Mouse (Mus musculus) neural tube, embryonic 13.5 days (tissue): Measurements from ENCODE around the gene Sirt4. TPM values are rescaled to one million over a fixed set of nuclear protein-coding genes. Genes with fewer than 3 reads are reported as not detected.
A peak's percentile ranks its signal among the peaks of the same experiment; 100 is the strongest.

ENCODE experiments used
- ATAC-seq: fragments of 200-750 bp; cut with Nextera tagmentation; 2 replicates; pipeline ENCODE4 v1.8.0; 2017; ENCODE audit warnings: low read depth, mild to moderate bottlenecking, moderate TSS enrichment, moderate library complexity
- H3K27ac ChIP-seq: fragments of 300-500 bp; sonication (generic); replicated peaks from 2 replicates; pipeline ENCODE4 v1.5.1; 2015; ENCODE audit warnings: moderate library complexity, mild to moderate bottlenecking, inconsistent platforms
- H3K27me3 ChIP-seq: fragments of 300-500 bp; sonication (generic); 2 replicates; pipeline ENCODE4 v1.6.1; 2015; ENCODE audit warnings: mild to moderate bottlenecking, inconsistent platforms
- H3K36me3 ChIP-seq: fragments of 300-500 bp; sonication (generic); 2 replicates; pipeline ENCODE4 v1.6.1; 2015; ENCODE audit warnings: mild to moderate bottlenecking, inconsistent platforms
- H3K4me1 ChIP-seq: fragments of 300-500 bp; sonication (generic); replicated peaks from 2 replicates; pipeline ENCODE4 v1.6.1; 2015; ENCODE audit warnings: inconsistent platforms
- H3K4me2 ChIP-seq: fragments of 300-500 bp; sonication (generic); 2 replicates; pipeline ENCODE4 v1.6.1; 2015; ENCODE audit warnings: inconsistent platforms, mild to moderate bottlenecking, moderate library complexity
- H3K4me3 ChIP-seq: fragments of 300-500 bp; sonication (generic); 2 replicates; pipeline ENCODE4 v1.5.1; 2015; ENCODE audit warnings: mild to moderate bottlenecking, inconsistent platforms
- H3K9ac ChIP-seq: fragments of 300-500 bp; sonication (generic); 2 replicates; pipeline ENCODE4 v1.6.1; 2015; ENCODE audit warnings: moderate library complexity, mild to moderate bottlenecking, inconsistent platforms
- H3K9me3 ChIP-seq: fragments of 300-500 bp; sonication (generic); 2 replicates; pipeline ENCODE4 v1.6.1; 2016; ENCODE audit warnings: inconsistent platforms
- WGBS: fragments of 180-500 bp; shearing (Covaris S2); methylation state at CpG from one replicate; pipeline ENCODE4 v1.1.7; 2015; 5-methylcytosine and 5-hydroxymethylcytosine counted together
- polyA plus RNA-seq: library from polyadenylated mRNA; unstranded; fragments of >200 nt; fragmentation: Nextera tagmentation; extraction: Ambion mirVana; gene quantifications from 2 replicates; pipeline ENCODE4 v1.2.1, GENCODE M21; 2015

Sirt4 gene
- polyA plus RNA-seq, 1 experiment from 2014 or later = 26.8 TPM

- no peaks in the 10 kb centered on the region for H3K36me3 ChIP-seq
Observed at GRCm38 (mm10) chr5:115488841-115489698, 4.5 kb upstream of the Sirt4 start.

DNA sequence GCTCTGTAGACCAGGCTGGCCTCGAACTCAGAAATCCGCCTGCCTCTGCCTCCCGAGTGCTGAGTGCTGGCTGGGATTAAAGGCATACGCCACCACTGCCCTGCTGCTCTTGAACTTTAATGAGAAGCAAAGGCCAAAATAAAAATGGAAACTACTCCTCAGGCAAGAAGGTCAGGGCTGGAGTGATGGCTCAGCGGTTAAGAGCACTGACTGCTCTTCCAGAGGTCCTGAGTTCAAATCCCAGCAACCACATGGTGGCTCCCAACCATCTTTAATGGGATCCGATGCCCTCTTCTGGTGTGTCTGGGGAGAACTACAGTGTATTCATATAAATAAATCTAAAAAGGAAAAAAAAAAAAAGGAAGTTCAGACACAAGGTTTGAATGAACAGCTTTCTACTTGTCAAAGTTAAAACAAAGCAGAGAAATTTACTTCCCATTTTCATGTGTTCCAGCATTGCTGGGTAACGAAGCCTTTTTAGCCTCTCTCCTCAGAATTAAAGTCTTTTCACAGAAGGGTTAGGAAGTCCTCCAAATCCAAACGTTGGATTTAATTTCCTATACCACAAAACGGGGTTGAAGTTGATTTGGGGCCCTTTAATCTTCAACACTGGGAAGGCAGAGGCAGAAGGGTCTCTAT, 3.5 kb upstream of the Sirt4 start:
- Histone ChIP-seq H3K27me3 (no peaks in the 10 kb centered on the region; the same call in 1 of the 2 replicates), H3K36me3 (no peaks in the 10 kb centered on the region), H3K9ac (no peak overlapping the region), H3K4me2 (peak overlapping the region; percentile 79), H3K9me3 (no peaks in the 10 kb centered on the region), H3K4me1 (peaks cover 33% of the 10 kb centered on the region), H3K27ac (no peak overlapping the region), H3K4me3 (no peak overlapping the region)
- ATAC-seq = no peak
- WGBS = 75% methylated on average over 9 of the region's 9 CpGs

More at GRCm38 (mm10) chr5:115488841-115489698, 4.5 kb upstream of the Sirt4 start:
- peak; percentile 78 for ATAC-seq
- Histone ChIP-seq H3K9ac (peak overlapping the region; percentile 88), H3K4me1 (peaks cover 28% of the 10 kb centered on the region), H3K4me2 (peak overlapping the region; percentile 79), H3K27ac (peak overlapping the region; percentile 100), H3K4me3 (peak overlapping the region; percentile 38), H3K9me3 (no peaks in the 10 kb centered on the region), H3K27me3 (no peaks in the 10 kb centered on the region)
- under 1% methylated on average over 39 of the region's 39 CpGs for WGBS

DNA sequence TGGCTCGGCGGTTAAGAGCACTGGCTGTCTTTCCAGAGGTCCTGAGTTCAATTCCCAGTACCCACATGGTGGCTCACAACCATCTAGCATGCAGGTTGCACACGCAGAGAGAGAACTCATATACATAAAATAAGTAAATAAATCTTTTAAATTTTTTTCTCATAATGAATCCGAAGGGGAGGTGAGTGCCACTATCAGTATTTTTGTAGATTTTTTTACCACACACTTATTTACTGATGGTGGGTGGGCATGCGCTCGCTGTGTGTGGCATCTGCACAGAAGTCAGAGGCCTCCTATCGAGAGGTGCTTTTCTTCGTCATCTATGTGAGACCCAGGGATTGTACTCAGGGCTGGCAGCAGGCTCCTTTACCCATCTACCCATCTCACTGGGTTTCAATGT, 2.8 kb upstream of the Sirt4 start:
- H3K27ac ChIP-seq = no peak overlapping the region
- WGBS = 84% methylated on average over 8 of the region's 8 CpGs
- no peak for ATAC-seq

GRCm38 (mm10) chr5:115486726-115487125, 2.2 kb upstream of the Sirt4 start:
- peaks cover 40% of the 10 kb centered on the region for H3K4me1 ChIP-seq
- WGBS = 56% methylated on average over 4 of the region's 4 CpGs
- no peaks in the 10 kb centered on the region for H3K36me3 ChIP-seq
- no peak overlapping the region for H3K4me2 ChIP-seq
- H3K27ac ChIP-seq = no peak overlapping the region
- peaks cover 9% of the 10 kb centered on the region for H3K27me3 ChIP-seq
- H3K4me3 ChIP-seq = no peak overlapping the region
- no peak for ATAC-seq
- H3K9me3 ChIP-seq = no peaks in the 10 kb centered on the region
- no peak overlapping the region for H3K9ac ChIP-seq

More for the DNA sequence above, 2.8 kb upstream of the Sirt4 start:
- Histone ChIP-seq H3K4me3 (no peak overlapping the region), H3K9ac (no peak overlapping the region), H3K4me2 (no peak overlapping the region), H3K36me3 (no peaks in the 10 kb centered on the region), H3K27me3 (peaks cover 5% of the 10 kb centered on the region), H3K4me1 (peaks cover 40% of the 10 kb centered on the region), H3K9me3 (no peaks in the 10 kb centered on the region)

DNA sequence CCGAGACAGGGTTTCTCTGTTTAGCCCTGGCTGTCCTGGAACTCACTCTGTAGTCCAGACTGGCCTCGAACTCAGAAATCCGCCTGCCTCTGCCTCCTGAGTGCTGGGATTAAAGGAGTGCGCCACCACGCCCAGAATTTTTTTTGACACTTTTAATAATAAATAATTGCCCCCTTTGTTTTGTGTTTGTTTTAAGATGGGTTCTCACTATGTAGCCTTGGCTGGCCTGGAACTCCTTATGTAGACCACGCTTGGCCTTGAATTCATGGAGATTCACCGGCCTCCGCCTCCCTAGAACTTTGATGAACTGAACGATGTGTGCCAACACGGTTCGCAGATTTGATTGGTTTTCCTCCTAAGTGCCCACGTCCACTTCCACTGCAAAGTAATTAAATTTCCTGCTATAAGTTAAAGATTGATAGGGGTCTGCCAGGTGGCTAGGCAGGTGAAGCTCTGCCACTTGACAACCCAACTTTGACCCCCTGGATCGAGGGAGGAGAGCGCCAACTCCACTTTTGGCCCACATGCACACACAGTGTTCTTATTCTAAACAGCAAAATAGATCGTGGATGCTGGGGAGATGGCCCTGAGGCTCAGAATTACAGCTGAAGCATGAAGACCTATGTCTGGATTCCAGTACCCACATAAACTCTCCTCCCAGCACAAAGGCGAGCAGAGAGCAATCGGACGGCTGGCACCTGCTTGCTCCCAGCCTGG, 1.1 kb upstream of the Sirt4 start:
- WGBS = 84% methylated on average over 18 of the region's 18 CpGs

DNA sequence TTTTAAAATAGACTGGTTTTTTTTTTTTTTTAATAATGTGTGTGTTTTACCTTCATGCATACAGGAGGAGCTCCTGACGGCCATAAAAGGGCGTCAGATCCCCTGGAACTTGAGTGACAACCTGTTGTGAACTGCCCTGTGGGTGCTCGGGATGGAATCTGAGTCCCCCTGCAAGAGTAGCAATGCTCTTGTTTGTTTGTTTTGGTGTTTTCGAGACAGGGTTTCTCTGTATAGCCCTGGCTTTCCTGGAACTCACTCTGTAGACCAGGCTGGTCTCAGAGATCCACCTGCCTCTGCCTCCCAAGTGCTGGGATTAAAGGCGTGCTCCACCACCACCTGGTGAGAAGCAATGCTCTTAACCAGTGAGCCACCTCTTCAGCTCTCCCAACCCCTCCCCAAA, 471 bp upstream of the Sirt4 start:
- Histone ChIP-seq H3K4me3 (peak overlapping the region; percentile 41), H3K27me3 (peaks cover 12% of the 10 kb centered on the region), H3K9me3 (no peaks in the 10 kb centered on the region), H3K4me1 (peaks cover 35% of the 10 kb centered on the region), H3K27ac (peak overlapping the region; percentile 75; the same call in 1 of the 2 replicates), H3K4me2 (peak overlapping the region; percentile 59), H3K36me3 (no peaks in the 10 kb centered on the region), H3K9ac (peak overlapping the region; percentile 65)
- no peak for ATAC-seq
- 68% methylated on average over 5 of the region's 5 CpGs for WGBS

More for the DNA sequence above, 1.1 kb upstream of the Sirt4 start:
- H3K27ac ChIP-seq = no peak overlapping the region
- H3K27me3 ChIP-seq = peaks cover 12% of the 10 kb centered on the region
- H3K9ac ChIP-seq = no peak overlapping the region
- H3K4me1 ChIP-seq = peaks cover 33% of the 10 kb centered on the region
- H3K36me3 ChIP-seq = no peaks in the 10 kb centered on the region
- ATAC-seq = no peak
- H3K4me2 ChIP-seq = no peak overlapping the region
- no peak overlapping the region for H3K4me3 ChIP-seq
- no peaks in the 10 kb centered on the region for H3K9me3 ChIP-seq

- 31% methylated on average over 6 of the region's 6 CpGs for WGBS
- Histone ChIP-seq H3K9me3 (no peaks in the 10 kb centered on the region), H3K27ac (no peak overlapping the region), H3K36me3 (peaks cover 5% of the 10 kb centered on the region), H3K27me3 (peaks cover 12% of the 10 kb centered on the region), H3K4me3 (0 out of 2 replicates have a peak overlapping the region, but pooled peaks have one; percentile 13), H3K4me2 (peak overlapping the region; percentile 59), H3K9ac (no peak overlapping the region; the same call in 1 of the 2 replicates), H3K4me1 (peaks cover 32% of the 10 kb centered on the region)
- no peak for ATAC-seq
Observed at GRCm38 (mm10) chr5:115483385-115483784, 1.1 kb downstream of the Sirt4 start.

DNA sequence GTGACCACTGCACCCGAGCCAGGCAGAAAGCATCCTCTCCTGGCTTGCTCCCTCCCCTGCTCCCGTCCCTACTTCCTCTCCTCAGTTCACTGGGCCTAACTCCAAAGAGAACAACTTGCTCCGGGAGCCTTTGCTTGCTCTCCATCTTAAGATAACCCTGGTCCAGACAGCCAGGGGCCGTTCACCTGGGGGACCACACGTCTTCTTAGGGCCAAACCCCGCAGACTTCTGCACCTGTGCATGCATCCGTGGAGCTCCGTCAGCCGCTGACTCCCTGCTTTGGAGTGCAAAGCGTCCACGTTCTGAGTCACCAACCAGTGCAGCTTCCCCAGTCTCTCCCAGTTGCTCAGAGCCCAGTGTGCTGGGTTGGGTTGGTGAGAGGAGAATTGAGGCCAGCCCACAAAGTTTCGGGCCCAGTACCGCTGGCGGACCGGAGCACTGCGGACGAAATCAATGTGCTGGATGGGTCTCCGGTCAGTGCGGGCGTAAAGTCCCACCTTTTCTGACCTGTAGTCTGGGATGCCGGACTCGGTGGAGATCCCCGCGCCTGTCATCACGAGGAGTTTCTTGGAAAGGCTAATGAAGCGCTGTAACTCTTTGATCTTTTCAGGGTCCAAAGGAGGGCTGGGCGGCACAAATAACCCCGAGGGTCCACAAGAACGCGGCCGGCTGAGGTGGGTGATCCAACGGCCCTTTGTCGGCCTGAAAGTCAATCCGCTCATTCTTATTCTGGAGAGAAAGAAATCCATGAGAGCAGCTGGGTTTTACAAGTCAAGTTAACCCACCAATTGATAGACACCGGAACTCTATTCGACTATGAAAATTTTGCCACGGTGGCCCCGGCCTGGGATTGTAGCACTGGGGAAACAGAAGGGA, 1.9 kb downstream of the Sirt4 start:
- H3K4me1 ChIP-seq = peaks cover 32% of the 10 kb centered on the region
- H3K36me3 ChIP-seq = peaks cover 10% of the 10 kb centered on the region
- H3K4me2 ChIP-seq = peak overlapping the region; percentile 59
- WGBS = 19% methylated on average over 38 of the region's 38 CpGs
- no peaks in the 10 kb centered on the region for H3K9me3 ChIP-seq
- peak overlapping the region; percentile 13 for H3K4me3 ChIP-seq
- peaks cover 12% of the 10 kb centered on the region for H3K27me3 ChIP-seq
- no peak for ATAC-seq
- H3K27ac ChIP-seq = no peak overlapping the region
- H3K9ac ChIP-seq = peak overlapping the region; percentile 46

DNA sequence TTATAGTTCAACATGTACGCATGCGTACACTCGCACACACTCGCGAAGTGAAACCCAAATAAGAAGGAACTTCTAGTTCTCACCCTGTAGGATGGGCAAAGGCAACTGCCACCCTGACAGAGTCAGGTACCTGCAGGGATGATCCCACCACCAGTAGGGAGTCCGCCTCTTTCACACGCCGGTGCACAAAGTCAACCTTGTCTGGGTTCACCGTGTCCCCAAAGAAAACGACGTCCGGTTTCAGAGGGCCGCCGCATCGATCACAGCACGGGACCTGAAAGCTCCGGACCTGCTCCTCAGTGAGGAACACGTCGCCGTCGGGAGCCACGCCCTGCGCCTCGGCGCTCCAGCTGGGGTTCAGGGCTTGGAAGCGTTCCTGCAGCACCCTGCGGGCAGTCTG, 4.4 kb downstream of the Sirt4 start:
- 18% methylated on average over 27 of the region's 27 CpGs for WGBS
- Histone ChIP-seq H3K27me3 (peaks cover 12% of the 10 kb centered on the region), H3K4me2 (peak overlapping the region; percentile 41), H3K9ac (no peak overlapping the region), H3K36me3 (peaks cover 15% of the 10 kb centered on the region), H3K4me1 (peaks cover 44% of the 10 kb centered on the region), H3K27ac (no peak overlapping the region), H3K4me3 (peak overlapping the region; percentile 10; the same call in 1 of the 2 replicates), H3K9me3 (no peaks in the 10 kb centered on the region)
- no peak for ATAC-seq

GRCm38 (mm10) chr5:115479561-115479960, 5.0 kb downstream of the Sirt4 start:
- no peaks in the 10 kb centered on the region for H3K9me3 ChIP-seq
- no peak for ATAC-seq
- H3K27me3 ChIP-seq = peaks cover 12% of the 10 kb centered on the region
- 45% methylated on average over 15 of the region's 15 CpGs for WGBS
- no peak overlapping the region for H3K27ac ChIP-seq
- H3K36me3 ChIP-seq = peaks cover 15% of the 10 kb centered on the region
- H3K4me1 ChIP-seq = peaks cover 39% of the 10 kb centered on the region
- 0 out of 2 replicates have a peak overlapping the region, but pooled peaks have one; percentile 41 for H3K4me2 ChIP-seq
- H3K9ac ChIP-seq = no peak overlapping the region
- no peak overlapping the region for H3K4me3 ChIP-seq

DNA sequence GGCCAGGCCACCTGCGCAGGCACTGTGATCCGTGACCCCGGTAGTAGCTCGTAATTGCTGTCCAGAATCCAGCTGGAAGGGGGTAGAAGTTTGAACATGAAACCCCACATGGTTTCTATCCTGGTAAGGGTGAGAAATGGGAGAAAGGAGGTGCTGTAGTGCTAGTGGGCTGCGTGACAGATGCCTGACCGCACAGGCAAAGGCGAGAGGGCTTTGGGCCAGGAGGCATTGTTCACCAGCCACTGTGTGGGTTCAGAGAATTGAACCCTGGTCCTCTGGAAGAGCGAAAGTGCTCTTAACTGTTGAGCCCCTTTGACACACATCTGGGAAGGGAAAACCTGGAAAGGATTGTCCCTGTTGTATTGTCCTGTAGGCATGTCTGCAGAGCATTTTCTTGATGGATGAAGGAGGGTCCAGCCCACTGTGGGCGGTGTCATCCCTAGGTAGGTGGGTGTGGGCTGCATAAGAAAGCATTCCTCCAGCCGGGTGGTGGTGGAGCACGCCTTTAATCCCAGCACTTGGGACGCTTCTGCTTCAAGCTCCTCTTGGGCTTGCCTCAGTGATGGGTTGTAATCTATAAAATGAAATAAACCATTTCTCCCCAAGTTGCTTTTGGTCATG, 8.3 kb downstream of the Sirt4 start:
- Histone ChIP-seq H3K27me3 (no peaks in the 10 kb centered on the region; the same call in none of the 2 replicates), H3K4me1 (peaks cover 17% of the 10 kb centered on the region), H3K4me3 (peak overlapping the region; percentile 38), H3K36me3 (peaks cover 15% of the 10 kb centered on the region), H3K27ac (no peak overlapping the region), H3K4me2 (peak overlapping the region; percentile 57), H3K9me3 (no peaks in the 10 kb centered on the region), H3K9ac (peak overlapping the region; percentile 65)
- WGBS = 39% methylated on average over 12 of the region's 12 CpGs
- ATAC-seq = peak; percentile 64
